Mouse (Mus musculus) neutrophil, adult 59 days (primary cell): ENCODE data around the gene Lipe. TPM values are rescaled to one million over a fixed set of nuclear protein-coding genes. Genes with fewer than 3 reads are reported as not detected.

Source experiments
- total RNA-seq, 2 experiments: library from RNA; stranded (reverse); gene quantifications; 1 replicate in 1 of 2; 2 replicates in 1 of 2; pipeline ENCODE4 v1.2.4; 2023

The Lipe gene
- total RNA-seq, result 10 to 100 TPM; 39.6 to 45.4 TPM

GRCm38 (mm10) chr7:25398610-25399009 is at the start of gene Lipe:
Gene Lipe (minus strand): TSS chr7:25398710.

GRCm38 (mm10) chr7:25412833-25413441 is 14.4 kb upstream of the Lipe start, which contains the start of gene Cxcl17:
Gene Cxcl17 (minus strand): TSS chr7:25412886.

GRCm38 (mm10) chr7:25369058-25369749 is 29.3 kb downstream of the Lipe start, which contains the start of gene Cnfn:
Gene Cnfn (minus strand): TSS chr7:25369724.

Other genes starting within 250 kb of the Lipe start
- 10 to 100 TPM; 11.7 to 17.2 TPM for gene Pou2f2, start 219.0 kb downstream of the Lipe start, total RNA-seq
- 100 to 1,000 TPM; 131 to 137 TPM for gene Dedd2, start 178.1 kb downstream of the Lipe start, total RNA-seq
- gene Zfp526, start 177.3 kb downstream of the Lipe start, total RNA-seq, result 10 to 100 TPM in 1 of 2 experiments, 1 to 10 TPM in 1; 9.5 to 11.0 TPM
- gene Gsk3a, start 160.9 kb downstream of the Lipe start, total RNA-seq, result 10 to 100 TPM; 84.5 to 86.1 TPM
- 10 to 100 TPM; 10.1 to 12.8 TPM for gene Erf, start 147.9 kb downstream of the Lipe start, total RNA-seq
- gene Cic, start 131.0 kb downstream of the Lipe start, total RNA-seq, result 100 to 1,000 TPM; 185 to 219 TPM
- gene Pafah1b3, start 100.7 kb downstream of the Lipe start, total RNA-seq, result 10 to 100 TPM in 1 of 2 experiments, 1 to 10 TPM in 1; 8.1 to 12.4 TPM
- not detected for gene Prr19, start 97.3 kb downstream of the Lipe start, total RNA-seq
- not detected for gene Tmem145, start 92.6 kb downstream of the Lipe start, total RNA-seq
- 1 to 10 TPM; 2.3 to 3.3 TPM for gene Megf8, start 81.5 kb downstream of the Lipe start, total RNA-seq
- not detected for gene Cnfn, start 29.0 kb downstream of the Lipe start, total RNA-seq
- not detected for gene Cxcl17, start 14.2 kb upstream of the Lipe start, total RNA-seq
- 100 to 1,000 TPM; 245 to 270 TPM for gene Ceacam1, start 78.9 kb upstream of the Lipe start, total RNA-seq
- 10 to 100 TPM; 33.5 to 35.1 TPM for gene Ceacam2, start 141.1 kb upstream of the Lipe start, total RNA-seq
- not detected for gene Erich4, start 217.2 kb upstream of the Lipe start, total RNA-seq
- gene Dmac2, start 220.7 kb upstream of the Lipe start, total RNA-seq, result 10 to 100 TPM; 21.2 to 25.3 TPM
- 10 to 100 TPM; 16.3 to 24.1 TPM for gene B3gnt8, start 227.9 kb upstream of the Lipe start, total RNA-seq